Mouse (Mus musculus): ENCODE results near the gene Gm42878. TPM values are rescaled to one million over a fixed set of nuclear protein-coding genes. Genes with fewer than 3 reads are reported as not detected.

Gm42878 gene
- polyA plus RNA-seq, 2 experiments, result 0.07 TPM; not detected in 1

DNA sequence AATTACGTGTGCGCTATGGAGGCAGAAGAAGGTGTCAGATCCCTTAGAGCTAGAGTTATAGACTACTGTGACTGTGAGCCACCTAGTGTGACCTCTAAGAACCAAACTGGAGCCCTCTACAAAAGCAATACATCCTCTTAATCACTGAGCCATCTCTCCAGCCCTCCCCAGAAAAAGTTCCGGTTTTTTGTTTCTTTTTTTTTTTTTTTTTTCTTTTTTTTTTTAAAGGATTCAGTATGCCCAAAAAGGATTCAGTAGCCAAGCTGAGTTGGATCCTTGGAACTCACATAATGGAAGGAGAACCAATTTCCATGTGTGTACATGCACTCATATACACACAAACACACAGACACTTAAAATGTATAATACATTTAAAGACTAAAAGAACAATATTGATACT, 1.9 kb downstream of the Gm42878 start:
- DNase-seq (ENCODE audit: low read depth in 3 of 3, low spot score in 3 of 3) (no peak), ATAC-seq (ENCODE audit: insufficient read depth) (no peak)
- H3K36me3 ChIP-seq (replicated peaks; ENCODE audit: control insufficient read depth, insufficient read depth, low read depth), result peaks cover 4% of the 10 kb centered on the region
- H3K27ac ChIP-seq, result no peak overlapping the region
- peak overlapping the region; percentile 80 for H3K4me2 ChIP-seq (ENCODE audit: low read depth)
- no peak overlapping the region; the same call in 1 of the 2 replicates for H3K9ac ChIP-seq (replicated peaks)
- H3K9me3 ChIP-seq (ENCODE audit: control insufficient read depth, low read length), result no peaks in the 10 kb centered on the region
- H3K4me3 ChIP-seq (ENCODE audit: insufficient read depth in 1 of 2, low read depth in 2 of 2, low read length in 2 of 2), result no peak overlapping the region
- TF ChIP-seq CTCF (IDR thresholded peaks at IDR 0.05; ENCODE audit: low read depth) (no peak), EP300 (IDR thresholded peaks at IDR 0.05; ENCODE audit: low read depth) (no peak)
- H3K27me3 ChIP-seq (ENCODE audit: control insufficient read depth, insufficient read depth, low read length), result no peaks in the 10 kb centered on the region
- peaks cover 22 to 25% of the 10 kb centered on the region in 2 experiments for H3K4me1 ChIP-seq (replicated peaks; ENCODE audit: control insufficient read depth in 2 of 2, insufficient read depth in 2 of 2, low read length in 1 of 2)
- 77% methylated on average over 3 of the region's 3 CpGs for WGBS (ENCODE audit: insufficient replicate concordance)

GRCm38 (mm10) chr5:121541235-121541634, 4.0 kb downstream of the Gm42878 start:
- DNase-seq (ENCODE audit: low read depth in 3 of 3, low spot score in 3 of 3) (no peak), ATAC-seq (ENCODE audit: insufficient read depth) (no peak)
- 79% methylated on average over 7 of the region's 7 CpGs for WGBS (ENCODE audit: insufficient replicate concordance)
- peaks cover 12% of the 10 kb centered on the region for H3K36me3 ChIP-seq (replicated peaks; ENCODE audit: control insufficient read depth, insufficient read depth, low read depth)
- H3K4me3 ChIP-seq (ENCODE audit: insufficient read depth in 1 of 2, low read depth in 2 of 2, low read length in 2 of 2), result no peak overlapping the region
- no peak; the same call in 1 of the 2 replicates for TF ChIP-seq CTCF (IDR thresholded peaks at IDR 0.05; ENCODE audit: low read depth)
- TF ChIP-seq EP300 (IDR thresholded peaks at IDR 0.05; ENCODE audit: low read depth), result no peak
- H3K4me1 ChIP-seq (replicated peaks; ENCODE audit: control insufficient read depth in 2 of 2, insufficient read depth in 2 of 2, low read length in 1 of 2), result peaks cover 12 to 19% of the 10 kb centered on the region in 2 experiments
- H3K9me3 ChIP-seq (ENCODE audit: control insufficient read depth, low read length), result no peaks in the 10 kb centered on the region
- no peak overlapping the region for H3K27ac ChIP-seq
- H3K27me3 ChIP-seq (ENCODE audit: control insufficient read depth, insufficient read depth, low read length), result no peaks in the 10 kb centered on the region
- H3K9ac ChIP-seq (replicated peaks), result no peak overlapping the region
- no peak overlapping the region for H3K4me2 ChIP-seq (ENCODE audit: low read depth)

DNA sequence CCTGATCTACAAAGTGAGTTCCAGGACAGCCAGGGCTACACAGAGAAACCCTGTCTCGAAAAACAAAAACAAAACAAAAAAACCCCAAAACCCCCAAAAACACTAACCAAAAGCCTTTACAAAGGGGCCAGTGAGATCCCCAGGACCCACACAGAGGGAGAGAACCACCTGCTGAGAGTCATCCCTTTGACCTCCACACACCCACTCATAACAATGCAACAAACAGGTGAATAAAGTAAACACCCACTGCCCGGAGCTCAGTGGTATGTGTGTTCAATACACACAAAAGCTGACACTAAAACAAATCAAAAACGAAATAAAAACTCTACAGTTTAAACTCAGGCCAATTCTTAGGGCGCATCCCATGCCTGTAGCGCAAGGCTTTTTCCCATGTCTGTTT, 5.2 kb downstream of the Gm42878 start:
- DNase-seq (ENCODE audit: low read depth in 3 of 3, low spot score in 3 of 3) (no peak), ATAC-seq (ENCODE audit: insufficient read depth) (no peak)
- no peaks in the 10 kb centered on the region for H3K9me3 ChIP-seq (ENCODE audit: control insufficient read depth, low read length)
- TF ChIP-seq CTCF (IDR thresholded peaks at IDR 0.05; ENCODE audit: low read depth), result no peak
- no peak for TF ChIP-seq EP300 (IDR thresholded peaks at IDR 0.05; ENCODE audit: low read depth)
- H3K4me1 ChIP-seq (replicated peaks; ENCODE audit: control insufficient read depth in 2 of 2, insufficient read depth in 2 of 2, low read length in 1 of 2), result peaks cover 24 to 30% of the 10 kb centered on the region in 2 experiments
- no peaks in the 10 kb centered on the region for H3K27me3 ChIP-seq (ENCODE audit: control insufficient read depth, insufficient read depth, low read length)
- no peak overlapping the region for H3K4me2 ChIP-seq (ENCODE audit: low read depth)
- no peak overlapping the region for H3K4me3 ChIP-seq (ENCODE audit: insufficient read depth in 1 of 2, low read depth in 2 of 2, low read length in 2 of 2)
- no peak overlapping the region for H3K9ac ChIP-seq (replicated peaks)
- H3K36me3 ChIP-seq (replicated peaks; ENCODE audit: control insufficient read depth, insufficient read depth, low read depth), result peaks cover 21% of the 10 kb centered on the region
- WGBS (ENCODE audit: insufficient replicate concordance), result 80% methylated on average over 5 of the region's 5 CpGs
- H3K27ac ChIP-seq, result no peak overlapping the region

DNA sequence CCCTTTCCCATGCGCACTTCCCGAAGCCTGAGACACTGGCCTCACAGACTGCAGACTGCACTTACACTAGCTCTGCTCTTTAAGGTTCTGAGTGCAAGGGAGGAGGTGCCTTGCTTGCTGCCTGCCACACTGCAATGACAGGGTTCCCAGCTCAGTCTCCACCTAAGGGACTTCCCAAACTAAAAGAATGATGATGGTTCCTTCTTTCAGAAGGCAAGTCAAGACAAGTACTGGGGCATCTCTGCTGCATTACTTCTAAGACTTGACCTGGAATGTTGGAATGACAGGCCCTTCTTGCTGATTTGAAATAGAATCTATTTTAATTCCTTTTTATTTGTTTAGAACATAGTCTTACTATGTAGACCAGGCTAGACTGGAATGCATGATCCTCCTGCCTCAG, 7.7 kb downstream of the Gm42878 start:
- no peak for ATAC-seq (ENCODE audit: insufficient read depth)
- no peak overlapping the region for H3K4me3 ChIP-seq (ENCODE audit: insufficient read depth in 1 of 2, low read depth in 2 of 2, low read length in 2 of 2)
- 85% methylated on average over 2 of the region's 2 CpGs for WGBS (ENCODE audit: insufficient replicate concordance)
- no peak overlapping the region for H3K27ac ChIP-seq
- TF ChIP-seq EP300 (IDR thresholded peaks at IDR 0.05; ENCODE audit: low read depth) (no peak), CTCF (IDR thresholded peaks at IDR 0.05; ENCODE audit: low read depth) (no peak)
- peaks cover 37% of the 10 kb centered on the region for H3K36me3 ChIP-seq (replicated peaks; ENCODE audit: control insufficient read depth, insufficient read depth, low read depth)
- H3K9ac ChIP-seq (replicated peaks), result no peak overlapping the region
- H3K4me1 ChIP-seq (replicated peaks; ENCODE audit: control insufficient read depth in 2 of 2, insufficient read depth in 2 of 2, low read length in 1 of 2), result peaks cover 18 to 21% of the 10 kb centered on the region in 2 experiments
- H3K9me3 ChIP-seq (ENCODE audit: control insufficient read depth, low read length), result no peaks in the 10 kb centered on the region
- no peak for DNase-seq (ENCODE audit: low read depth in 3 of 3, low spot score in 3 of 3)
- H3K4me2 ChIP-seq (ENCODE audit: low read depth), result no peak overlapping the region
- no peaks in the 10 kb centered on the region for H3K27me3 ChIP-seq (ENCODE audit: control insufficient read depth, insufficient read depth, low read length)

DNA sequence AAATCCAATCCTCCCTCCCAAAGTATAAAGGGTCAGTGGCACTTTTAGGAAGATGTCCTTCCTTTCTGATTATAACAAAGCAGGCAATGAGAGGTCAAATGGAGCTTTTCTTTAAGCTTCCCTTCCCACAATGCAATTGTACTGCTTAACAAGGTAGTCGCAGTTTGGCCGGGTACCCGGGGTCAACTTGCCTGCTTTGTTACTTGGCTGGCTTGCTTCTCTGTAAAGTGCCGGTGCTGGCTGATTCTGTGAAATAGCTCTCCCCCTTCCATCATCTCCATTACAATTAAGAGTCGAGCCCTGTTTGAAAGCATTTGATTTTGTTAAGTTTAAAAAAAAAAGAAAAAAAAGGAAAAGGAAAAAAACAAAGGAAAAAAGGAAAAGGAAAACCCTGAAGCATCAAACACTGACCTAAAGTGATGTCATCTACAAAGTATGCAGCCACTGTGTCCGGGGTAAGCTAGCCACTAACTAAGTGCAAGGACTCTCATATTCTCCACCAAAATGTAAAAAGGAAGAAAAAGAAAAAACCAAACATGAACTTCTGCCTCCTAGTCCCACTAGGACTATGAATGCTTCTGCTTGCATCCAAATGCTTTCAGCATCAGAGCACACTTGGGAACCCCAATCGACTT, 8.2 kb downstream of the Gm42878 start:
- Histone ChIP-seq H3K9me3 (ENCODE audit: control insufficient read depth, low read length) (no peaks in the 10 kb centered on the region), H3K36me3 (replicated peaks; ENCODE audit: control insufficient read depth, insufficient read depth, low read depth) (peaks cover 43% of the 10 kb centered on the region), H3K4me2 (ENCODE audit: low read depth) (no peak overlapping the region), H3K4me1 (replicated peaks; ENCODE audit: control insufficient read depth in 2 of 2, insufficient read depth in 2 of 2, low read length in 1 of 2) (peaks cover 18 to 19% of the 10 kb centered on the region in 2 experiments), H3K9ac (replicated peaks) (no peak overlapping the region), H3K27ac (no peak overlapping the region), H3K4me3 (ENCODE audit: insufficient read depth in 1 of 2, low read depth in 2 of 2, low read length in 2 of 2) (no peak overlapping the region), H3K27me3 (ENCODE audit: control insufficient read depth, insufficient read depth, low read length) (no peaks in the 10 kb centered on the region)
- TF ChIP-seq EP300 (IDR thresholded peaks at IDR 0.05; ENCODE audit: low read depth) (no peak), CTCF (IDR thresholded peaks at IDR 0.05; ENCODE audit: low read depth) (no peak)
- WGBS (ENCODE audit: insufficient replicate concordance), result 75% methylated on average over 7 of the region's 7 CpGs
- DNase-seq (ENCODE audit: low read depth in 3 of 3, low spot score in 3 of 3) (no peak), ATAC-seq (ENCODE audit: insufficient read depth) (no peak)

Data from liver, embryonic 14.5 days (tissue).